Mouse (Mus musculus) MN1 (cell line): ENCODE results near the gene Lce1f.
"Not testable (repeated sequence)": the region's sequence is repeated elsewhere in the genome, so short reads cannot be mapped to it uniquely, and the experiment has no call there.

Source experiments
- DNase-seq: peaks from one replicate; pipeline ENCODE4 v3.0.0-alpha.2; 2016; ENCODE audit warnings: low spot score

Gene Lce1f

GRCm38 (mm10) chr3:92720250-92720649 lies at the start of gene Lce1f:
Lce1f (minus strand) TSS chr3:92720350.
- DNase-seq = no peak

GRCm38 (mm10) chr3:92764965-92765364 lies 44.8 kb upstream of the Lce1f start, which contains the start of gene Lce1h:
Lce1h (minus strand) TSS chr3:92765065.
- no peak for DNase-seq

GRCm38 (mm10) chr3:92753197-92753596 lies 33.0 kb upstream of the Lce1f start:
- no peak for DNase-seq

- DNase-seq = no peak
Measured at GRCm38 (mm10) chr3:92752238-92752637, 32.1 kb upstream of the Lce1f start, which contains the start of gene Lce1g. Lce1g (minus strand) TSS chr3:92752338.

GRCm38 (mm10) chr3:92738996-92739395 lies 18.8 kb upstream of the Lce1f start, which contains the start of gene Gm38119:
Gm38119 (minus strand) TSS chr3:92739096.
- no peak for DNase-seq

- no peak for DNase-seq
Measured at GRCm38 (mm10) chr3:92722631-92723030, 2.5 kb upstream of the Lce1f start.

- DNase-seq = no peak
Measured at GRCm38 (mm10) chr3:92715122-92715521, 5.0 kb downstream of the Lce1f start.

DNA sequence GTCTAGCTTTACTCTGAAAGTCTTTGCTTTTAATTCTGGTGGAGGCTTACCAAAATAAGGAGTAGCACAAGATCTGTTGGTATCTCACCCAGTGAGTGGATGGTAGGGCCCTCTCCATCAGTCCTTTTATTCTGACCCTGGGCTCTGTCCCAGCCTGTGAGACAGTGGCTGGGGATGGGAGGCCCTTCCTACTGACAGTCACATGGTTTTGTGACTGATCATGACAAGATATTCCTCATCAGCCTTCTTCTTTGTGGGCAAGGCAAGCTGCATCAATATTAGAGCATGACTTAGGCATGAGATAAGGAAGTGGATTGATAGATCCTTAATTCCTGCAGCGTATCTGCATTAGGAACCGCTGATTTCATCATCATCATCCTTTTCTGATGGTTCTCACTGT lies 11.2 kb downstream of the Lce1f start, which contains the start of gene Lce1e:
Lce1e (minus strand) TSS at position 101 of the 400 bp plus-strand sequence.
- no peak for DNase-seq

- no peak for DNase-seq
Measured at GRCm38 (mm10) chr3:92694613-92695012, 25.5 kb downstream of the Lce1f start.

DNA sequence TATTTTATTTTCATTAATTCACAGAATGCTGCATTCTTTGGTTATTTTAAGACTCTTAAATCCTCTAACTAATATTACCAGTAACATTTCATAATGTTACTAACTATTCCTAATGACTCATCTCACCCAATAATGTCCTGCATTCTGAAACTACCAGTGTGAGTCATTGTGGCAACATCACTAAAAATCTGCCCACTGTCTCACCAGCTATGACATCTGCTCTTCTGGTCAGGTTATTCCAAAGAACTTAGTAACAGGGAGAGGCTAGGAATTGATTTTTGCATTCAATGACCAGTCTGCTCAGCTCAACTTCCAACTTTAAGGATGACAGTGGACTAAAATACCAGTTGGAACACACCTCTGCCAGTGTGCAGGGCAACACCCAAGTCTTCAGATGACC lies 28.5 kb downstream of the Lce1f start:
- DNase-seq = no peak

GRCm38 (mm10) chr3:92689154-92689553 lies 31.0 kb downstream of the Lce1f start:
- DNase-seq = not testable (repeated sequence)

GRCm38 (mm10) chr3:92687110-92687509 lies 33.0 kb downstream of the Lce1f start, which contains the start of gene Lce1d:
Lce1d (minus strand) TSS chr3:92687210.
- no peak for DNase-seq

GRCm38 (mm10) chr3:92678947-92679346 lies 41.2 kb downstream of the Lce1f start, which contains the start of gene Lce1c:
Lce1c (plus strand) TSS chr3:92679247.
- no peak for DNase-seq

DNA sequence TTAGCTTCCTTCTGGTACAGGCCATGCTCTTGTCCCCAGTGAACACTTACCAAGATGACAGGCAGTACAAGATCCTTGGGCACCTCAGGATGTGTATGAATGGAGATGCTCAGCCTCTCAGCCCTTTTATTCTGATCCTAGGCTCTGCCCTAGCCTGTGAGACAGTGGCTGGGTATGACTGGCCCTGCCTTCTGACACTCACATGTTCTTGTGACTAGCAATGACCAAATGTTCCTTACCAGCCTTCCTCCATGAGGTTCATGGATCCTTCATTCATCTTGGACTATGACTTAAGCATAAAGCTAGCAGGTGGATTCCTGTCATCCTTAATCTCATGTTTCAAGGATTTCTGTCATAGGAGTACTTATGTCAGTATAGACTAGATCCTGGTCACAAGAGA lies 49.9 kb downstream of the Lce1f start, which contains the start of gene Lce1a2:
Lce1a2 (minus strand) TSS at position 101 of the 400 bp plus-strand sequence.
- DNase-seq = no peak
